Mouse (Mus musculus): ENCODE measurements at regions not wholly inside any gene's neighbourhood (a gene's known extent, or its start where the extent isn't known, plus 50 kb on each side); places are given as distances from the start of the nearest gene placed in this dataset.
"Not testable (repeated sequence)": the region's sequence is repeated elsewhere in the genome, so short reads cannot be mapped to it uniquely, and the experiment has no call there.

- WGBS: 59% methylated on average over 8 of the region's 8 CpGs
Observed at GRCm38 (mm10) chr8:12451857-12452256, 56.8 kb downstream of the Sox1 start.

GRCm38 (mm10) chr8:12455376-12455775, 60.3 kb downstream of the Sox1 start:
- intact Hi-C loops (cut with DNase I); H3K36me3 ChIP-seq (ENCODE audit: control insufficient read depth, insufficient read depth, low read length); DNase-seq; H3K27ac ChIP-seq; H3K4me1 ChIP-seq (ENCODE audit: control insufficient read depth, insufficient read depth, low read length); H3K9ac ChIP-seq (ENCODE audit: low read depth, low read length); H3K79me2 ChIP-seq (replicated peaks; ENCODE audit: control insufficient read depth, insufficient read depth, low read length); H3K4me3 ChIP-seq; H3K27me3 ChIP-seq (ENCODE audit: control insufficient read depth, insufficient read depth, low read length): not testable (repeated sequence)
- WGBS: 88% methylated on average over 3 of the region's 3 CpGs

More at GRCm38 (mm10) chr8:12451857-12452256, 56.8 kb downstream of the Sox1 start:
- Histone ChIP-seq H3K9ac (ENCODE audit: low read depth, low read length) (no peak overlapping the region), H3K36me3 (ENCODE audit: control insufficient read depth, insufficient read depth, low read length) (no peaks in the 10 kb centered on the region), H3K79me2 (replicated peaks; ENCODE audit: control insufficient read depth, insufficient read depth, low read length) (no peaks in the 10 kb centered on the region), H3K4me1 (ENCODE audit: control insufficient read depth, insufficient read depth, low read length) (no peaks in the 10 kb centered on the region), H3K27me3 (ENCODE audit: control insufficient read depth, insufficient read depth, low read length) (peaks cover 3% of the 10 kb centered on the region; the same call in 1 of the 2 replicates), H3K27ac (no peak overlapping the region), H3K4me3 (no peak overlapping the region)
- intact Hi-C loops (cut with DNase I): no loop called here
- TF ChIP-seq CTCF (IDR thresholded peaks at IDR 0.05) (no peak), POLR2A (IDR thresholded peaks at IDR 0.05; ENCODE audit: insufficient read depth, low read depth, low read length) (no peak), EP300 (IDR thresholded peaks at IDR 0.05; ENCODE audit: insufficient read depth, low read depth, low read length) (no peak)
- DNase-seq: no peak

GRCm38 (mm10) chr8:12456326-12456725, 61.2 kb downstream of the Sox1 start:
- Histone ChIP-seq H3K27ac (no peak overlapping the region), H3K36me3 (ENCODE audit: control insufficient read depth, insufficient read depth, low read length) (no peaks in the 10 kb centered on the region), H3K4me1 (ENCODE audit: control insufficient read depth, insufficient read depth, low read length) (no peaks in the 10 kb centered on the region), H3K4me3 (no peak overlapping the region), H3K27me3 (ENCODE audit: control insufficient read depth, insufficient read depth, low read length) (no peaks in the 10 kb centered on the region), H3K9ac (ENCODE audit: low read depth, low read length) (no peak overlapping the region), H3K79me2 (replicated peaks; ENCODE audit: control insufficient read depth, insufficient read depth, low read length) (no peaks in the 10 kb centered on the region)
- intact Hi-C loops (cut with DNase I): no loop called here
- DNase-seq: no peak
- no peak for TF ChIP-seq POLR2A (IDR thresholded peaks at IDR 0.05; ENCODE audit: insufficient read depth, low read depth, low read length)
- no peak for TF ChIP-seq CTCF (IDR thresholded peaks at IDR 0.05)
- TF ChIP-seq EP300 (IDR thresholded peaks at IDR 0.05; ENCODE audit: insufficient read depth, low read depth, low read length): no peak
- 63% methylated on average over 1 of the region's 1 CpGs for WGBS

- no peaks in the 10 kb centered on the region for H3K4me1 ChIP-seq (ENCODE audit: control insufficient read depth, insufficient read depth, low read length)
- no peak overlapping the region for H3K4me3 ChIP-seq
- intact Hi-C loops (cut with DNase I): no loop called here
- no peak for DNase-seq
- no peak overlapping the region for H3K9ac ChIP-seq (ENCODE audit: low read depth, low read length)
- TF ChIP-seq EP300 (IDR thresholded peaks at IDR 0.05; ENCODE audit: insufficient read depth, low read depth, low read length) (no peak), POLR2A (IDR thresholded peaks at IDR 0.05; ENCODE audit: insufficient read depth, low read depth, low read length) (no peak)
- no peaks in the 10 kb centered on the region for H3K36me3 ChIP-seq (ENCODE audit: control insufficient read depth, insufficient read depth, low read length)
- no peaks in the 10 kb centered on the region for H3K79me2 ChIP-seq (replicated peaks; ENCODE audit: control insufficient read depth, insufficient read depth, low read length)
- H3K27me3 ChIP-seq (ENCODE audit: control insufficient read depth, insufficient read depth, low read length): no peaks in the 10 kb centered on the region
- WGBS: 74% methylated on average over 7 of the region's 7 CpGs
- H3K27ac ChIP-seq: no peak overlapping the region
Observed at GRCm38 (mm10) chr8:12457015-12457414, 61.9 kb downstream of the Sox1 start.

- DNase-seq: no peak
- no peaks in the 10 kb centered on the region for H3K4me1 ChIP-seq (ENCODE audit: control insufficient read depth, insufficient read depth, low read length)
- WGBS: 52% methylated on average over 7 of the region's 7 CpGs
- TF ChIP-seq CTCF (IDR thresholded peaks at IDR 0.05) (no peak), EP300 (IDR thresholded peaks at IDR 0.05; ENCODE audit: insufficient read depth, low read depth, low read length) (no peak), POLR2A (IDR thresholded peaks at IDR 0.05; ENCODE audit: insufficient read depth, low read depth, low read length) (no peak)
- no peak overlapping the region for H3K27ac ChIP-seq
- intact Hi-C loops (cut with DNase I): no loop called here
- H3K36me3 ChIP-seq (ENCODE audit: control insufficient read depth, insufficient read depth, low read length): no peaks in the 10 kb centered on the region
- no peak overlapping the region for H3K9ac ChIP-seq (ENCODE audit: low read depth, low read length)
- H3K27me3 ChIP-seq (ENCODE audit: control insufficient read depth, insufficient read depth, low read length): no peaks in the 10 kb centered on the region; the same call in 1 of the 2 replicates
- H3K79me2 ChIP-seq (replicated peaks; ENCODE audit: control insufficient read depth, insufficient read depth, low read length): no peaks in the 10 kb centered on the region
- H3K4me3 ChIP-seq: no peak overlapping the region
Observed at GRCm38 (mm10) chr8:12466845-12467244, 71.8 kb downstream of the Sox1 start.

- no peaks in the 10 kb centered on the region for H3K4me1 ChIP-seq (ENCODE audit: control insufficient read depth, insufficient read depth, low read length)
- no peak for DNase-seq
- no peaks in the 10 kb centered on the region; the same call in 1 of the 2 replicates for H3K27me3 ChIP-seq (ENCODE audit: control insufficient read depth, insufficient read depth, low read length)
- no peaks in the 10 kb centered on the region for H3K79me2 ChIP-seq (replicated peaks; ENCODE audit: control insufficient read depth, insufficient read depth, low read length)
- no peak overlapping the region for H3K9ac ChIP-seq (ENCODE audit: low read depth, low read length)
- 78% methylated on average over 36 of the region's 36 CpGs for WGBS
- H3K4me3 ChIP-seq: no peak overlapping the region
- intact Hi-C loops (cut with DNase I): no loop called here
- H3K27ac ChIP-seq: no peak overlapping the region
- TF ChIP-seq CTCF (IDR thresholded peaks at IDR 0.05) (no peak), EP300 (IDR thresholded peaks at IDR 0.05; ENCODE audit: insufficient read depth, low read depth, low read length) (no peak), POLR2A (IDR thresholded peaks at IDR 0.05; ENCODE audit: insufficient read depth, low read depth, low read length) (no peak)
- no peaks in the 10 kb centered on the region for H3K36me3 ChIP-seq (ENCODE audit: control insufficient read depth, insufficient read depth, low read length)
Observed at GRCm38 (mm10) chr8:12467386-12468326, 72.6 kb downstream of the Sox1 start.

Measured in heart, adult 2 months (tissue).